Mouse (Mus musculus) kidney, postnatal 36 days (tissue): ENCODE measurements around the gene Nfyc.
A peak's percentile ranks its signal among the peaks of the same experiment; 100 is the strongest.

ENCODE experiments used
- DNase-seq, 2 experiments: peaks; one replicate each; pipeline ENCODE4 v3.0.0; 2021 to 2022; ENCODE audit warnings: mixed read lengths in 2 of 2

The Nfyc gene

GRCm38 (mm10) chr4:120713021-120713420 lies 118.4 kb downstream of the Nfyc start:
- DNase-seq = no peak

GRCm38 (mm10) chr4:120712236-120712635 lies 119.1 kb downstream of the Nfyc start:
- DNase-seq = peak; percentile 15 to 32
